In the genomic region with DNA sequence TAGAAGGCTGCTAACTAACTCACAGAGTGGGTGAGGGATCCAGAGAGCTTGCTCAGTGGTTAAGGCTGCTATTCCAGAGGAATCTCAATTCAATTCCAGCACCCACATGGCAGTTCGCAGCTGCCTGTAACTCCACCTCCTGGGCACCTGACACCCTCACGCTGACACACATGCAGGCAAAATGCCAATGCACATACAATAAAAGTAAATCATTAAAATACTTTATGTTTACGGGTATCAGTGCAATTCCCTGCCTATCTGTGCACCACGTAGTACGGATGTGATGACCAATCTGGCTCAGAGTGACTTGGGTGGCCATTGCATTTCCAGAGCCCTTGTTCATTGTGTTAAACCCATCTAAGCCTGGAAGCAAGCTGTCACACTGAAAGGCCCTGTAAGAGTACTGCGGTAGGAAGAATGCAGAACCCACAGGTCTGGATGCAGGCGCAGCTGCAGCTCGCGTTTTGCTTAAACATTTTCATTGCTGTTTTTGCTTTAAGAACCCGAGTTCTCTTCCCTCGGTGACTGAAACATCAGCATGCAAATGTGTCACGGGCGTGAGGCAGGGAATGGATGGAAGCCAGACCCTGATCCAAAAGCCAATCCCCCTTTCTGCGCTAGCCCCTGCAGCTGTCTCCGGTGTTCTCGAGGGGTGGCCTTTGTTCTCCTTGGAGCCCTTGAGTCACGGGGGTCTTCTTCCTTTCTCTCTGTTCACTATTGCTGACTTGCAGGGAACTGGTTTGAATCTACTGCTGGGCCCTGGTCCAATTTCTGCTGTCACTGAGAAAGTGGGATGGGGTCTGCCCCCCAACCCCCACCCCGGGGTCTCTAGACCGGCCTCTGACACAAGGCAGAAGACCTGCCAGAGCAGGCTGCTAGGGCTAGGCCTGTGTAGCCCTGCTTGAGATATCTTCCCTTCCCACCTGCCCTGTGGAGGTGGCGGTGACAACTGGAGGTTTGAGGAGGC, we compare ENCODE assay signal across 8 mouse cellular contexts. TPM values are rescaled to one million over a fixed set of nuclear protein-coding genes. Genes with fewer than 3 reads are reported as not detected.
DNase-seq lines count a peak whose midpoint lies in the region; ATAC-seq and TF ChIP-seq lines count a peak whose summit lies in the region.

No protein-coding gene starts in this region.

- peaks cover 11% of the 10 kb centered on the region for H3K4me1 ChIP-seq in cortical plate, adult 2 months (ENCODE audit: control insufficient read depth, insufficient read depth, low read length)
- H3K4me1 ChIP-seq in hindbrain, embryonic 14.5 days (replicated peaks; ENCODE audit: control insufficient read depth, insufficient read depth, low read length): peaks cover 59% of the 10 kb centered on the region
- H3K4me1 ChIP-seq in midbrain, embryonic 16.5 days (ENCODE audit: control insufficient read depth, insufficient read depth, low read length): peaks cover 58% of the 10 kb centered on the region

- peak overlapping the region; percentile 45 for H3K9ac ChIP-seq in hindbrain, embryonic 14.5 days
- H3K9ac ChIP-seq in midbrain, embryonic 16.5 days (ENCODE audit: low read depth, low read length): peak overlapping the region; percentile 71

- no peaks in the 10 kb centered on the region for H3K27me3 ChIP-seq in hindbrain, embryonic 14.5 days (ENCODE audit: control insufficient read depth, insufficient read depth, low read length)
- H3K27me3 ChIP-seq in midbrain, embryonic 16.5 days (ENCODE audit: control insufficient read depth, insufficient read depth, low read depth, low read length): no peaks in the 10 kb centered on the region

- peak; percentile 54 for DNase-seq in Muller cell, postnatal 12 days (ENCODE audit: inconsistent ontology term)
- DNase-seq in hindbrain, embryonic 14.5 days (ENCODE audit: low spot score): peak; percentile 68
- no peak for DNase-seq in urinary bladder, adult 2 months (ENCODE audit: low spot score)

- peak overlapping the region; percentile 40 for H3K4me2 ChIP-seq in hindbrain, embryonic 14.5 days (replicated peaks)
- peak overlapping the region; percentile 54 for H3K4me2 ChIP-seq in midbrain, embryonic 16.5 days (ENCODE audit: low read length)

- H3K36me3 ChIP-seq in hindbrain, embryonic 14.5 days (replicated peaks; ENCODE audit: control insufficient read depth, insufficient read depth): no peaks in the 10 kb centered on the region
- no peaks in the 10 kb centered on the region for H3K36me3 ChIP-seq in midbrain, embryonic 16.5 days (ENCODE audit: control insufficient read depth, insufficient read depth, low read length)

- H3K27ac ChIP-seq in cortical plate, adult 2 months (ENCODE audit: insufficient read depth, low read length): peak overlapping the region; percentile 89
- H3K27ac ChIP-seq in hindbrain, embryonic 14.5 days: peak overlapping the region; percentile 99
- H3K27ac ChIP-seq in midbrain, embryonic 16.5 days (ENCODE audit: low read length): peak overlapping the region; percentile 100

- TF ChIP-seq CTCF in cortical plate, adult 2 months (IDR thresholded peaks at IDR 0.05; ENCODE audit: extremely low read depth, insufficient read depth, low read length): no peak

- no peaks in the 10 kb centered on the region for H3K9me3 ChIP-seq in hindbrain, embryonic 14.5 days (ENCODE audit: control insufficient read depth, low read length)
- no peaks in the 10 kb centered on the region for H3K9me3 ChIP-seq in midbrain, embryonic 16.5 days (replicated peaks; ENCODE audit: control insufficient read depth, low read length, poor library complexity, severe bottlenecking)

- no peak for TF ChIP-seq POLR2A in cortical plate, adult 2 months (IDR thresholded peaks at IDR 0.05; ENCODE audit: extremely low read depth, insufficient read depth, low read length)

- WGBS in hindbrain, embryonic 14.5 days: 11% methylated on average over 20 of the region's 20 CpGs
- 5% methylated on average over 20 of the region's 20 CpGs for WGBS in midbrain, embryonic 16.5 days

- H3K4me3 ChIP-seq in cortical plate, adult 2 months (ENCODE audit: insufficient read depth, low read length): no peak overlapping the region
- H3K4me3 ChIP-seq in hindbrain, embryonic 14.5 days (replicated peaks; ENCODE audit: low read length): no peak overlapping the region
- H3K4me3 ChIP-seq in midbrain, embryonic 16.5 days (ENCODE audit: low read depth, low read length): peak overlapping the region; percentile 19

- ATAC-seq in hindbrain, embryonic 14.5 days (ENCODE audit: low FRiP score): peak; percentile 68
- ATAC-seq in midbrain, embryonic 16.5 days: peak; percentile 79
- ATAC-seq in erythroblast, adult 5-6 weeks (replicated peaks; ENCODE audit: low FRiP score, poor library complexity, severe bottlenecking): no peak
- ATAC-seq in granulocyte monocyte progenitor cell, adult 5-6 weeks (replicated peaks; ENCODE audit: poor library complexity, severe bottlenecking): no peak
- no peak for ATAC-seq in erythroid progenitor cell, adult 5-6 weeks (replicated peaks; ENCODE audit: low FRiP score, poor library complexity, severe bottlenecking)

RNA-seq across cellular contexts. Expression of gene T2, which starts 12.0 kb away (rescaled TPM):
- polyA plus RNA-seq in cortical plate, adult 2 months (2012; rRNA removed): 0.83 and 1.2 TPM in 2 replicates
- polyA plus RNA-seq in hindbrain, embryonic 14.5 days (2014; fragmentation: Nextera tagmentation; extraction: Ambion mirVana): 0.31 and 0.53 TPM in 2 replicates
- polyA plus RNA-seq in midbrain, embryonic 16.5 days (2015; fragmentation: Nextera tagmentation; extraction: Ambion mirVana): 0.53 and 0.88 TPM in 2 replicates
- not detected in 2 replicates for total RNA-seq in erythroblast, adult 5-6 weeks (2015; ENCODE audit: low replicate concordance)
- not detected in 2 replicates for total RNA-seq in erythroblast, adult 5-6 weeks (2017; ENCODE audit: low replicate concordance)
- total RNA-seq in granulocyte monocyte progenitor cell, adult 5-6 weeks (2014; fragmentation: Nextera tagmentation): not detected in 2 replicates
- not detected in 2 replicates for total RNA-seq in granulocyte monocyte progenitor cell, adult 5-6 weeks (2017)
- total RNA-seq in erythroid progenitor cell, adult 5-6 weeks (2015; ENCODE audit: low replicate concordance): not detected in 2 replicates
- total RNA-seq in erythroid progenitor cell, adult 5-6 weeks (2017; ENCODE audit: low replicate concordance): not detected in 2 replicates
- polyA plus RNA-seq in urinary bladder, adult 2 months (2012; rRNA removed): 0.14 and 0.25 TPM in 2 replicates

RNA-seq across cellular contexts. Expression of gene Prr18, which starts 30.5 kb away (rescaled TPM):
- polyA plus RNA-seq in cortical plate, adult 2 months (2012; rRNA removed): 34.3 and 40.8 TPM in 2 replicates
- polyA plus RNA-seq in hindbrain, embryonic 14.5 days (2014; fragmentation: Nextera tagmentation; extraction: Ambion mirVana): 20.9 and 22.7 TPM in 2 replicates
- 16.5 and 17.8 TPM in 2 replicates for polyA plus RNA-seq in midbrain, embryonic 16.5 days (2015; fragmentation: Nextera tagmentation; extraction: Ambion mirVana)
- 0.42 TPM in 1 of 2 replicates, not detected in the other for total RNA-seq in erythroblast, adult 5-6 weeks (2015; ENCODE audit: low replicate concordance)
- not detected in 2 replicates for total RNA-seq in erythroblast, adult 5-6 weeks (2017; ENCODE audit: low replicate concordance)
- not detected in 2 replicates for total RNA-seq in granulocyte monocyte progenitor cell, adult 5-6 weeks (2014; fragmentation: Nextera tagmentation)
- not detected in 2 replicates for total RNA-seq in granulocyte monocyte progenitor cell, adult 5-6 weeks (2017)
- total RNA-seq in erythroid progenitor cell, adult 5-6 weeks (2015; ENCODE audit: low replicate concordance): not detected in 2 replicates
- total RNA-seq in erythroid progenitor cell, adult 5-6 weeks (2017; ENCODE audit: low replicate concordance): 0.53 TPM in 1 of 2 replicates, not detected in the other
- 0.12 and 0.18 TPM in 2 replicates for polyA plus RNA-seq in urinary bladder, adult 2 months (2012; rRNA removed)

RNA-seq across cellular contexts. Expression of gene Sft2d1, which starts 56.9 kb away (rescaled TPM):
- 117 and 124 TPM in 2 replicates for polyA plus RNA-seq in cortical plate, adult 2 months (2012; rRNA removed)
- 152 and 175 TPM in 2 replicates for polyA plus RNA-seq in hindbrain, embryonic 14.5 days (2014; fragmentation: Nextera tagmentation; extraction: Ambion mirVana)
- polyA plus RNA-seq in midbrain, embryonic 16.5 days (2015; fragmentation: Nextera tagmentation; extraction: Ambion mirVana): 198 and 209 TPM in 2 replicates
- total RNA-seq in erythroblast, adult 5-6 weeks (2015; ENCODE audit: low replicate concordance): 94.7 and 111 TPM in 2 replicates
- total RNA-seq in erythroblast, adult 5-6 weeks (2017; ENCODE audit: low replicate concordance): 8.0 and 8.2 TPM in 2 replicates
- total RNA-seq in granulocyte monocyte progenitor cell, adult 5-6 weeks (2014; fragmentation: Nextera tagmentation): 84.0 and 86.0 TPM in 2 replicates
- total RNA-seq in granulocyte monocyte progenitor cell, adult 5-6 weeks (2017): 32.9 and 33.3 TPM in 2 replicates
- 39.4 and 82.9 TPM in 2 replicates for total RNA-seq in erythroid progenitor cell, adult 5-6 weeks (2015; ENCODE audit: low replicate concordance)
- 7.9 and 21.1 TPM in 2 replicates for total RNA-seq in erythroid progenitor cell, adult 5-6 weeks (2017; ENCODE audit: low replicate concordance)
- 88.8 and 142 TPM in 2 replicates for polyA plus RNA-seq in urinary bladder, adult 2 months (2012; rRNA removed)

Comparison
In these comparisons a context has a peak if more than half of its experiments do, and no peak if none do; other contexts are left out.
1. ATAC-seq: peak in hindbrain, embryonic 14.5 days (single experiment) and midbrain, embryonic 16.5 days (single experiment); none in erythroblast, adult 5-6 weeks (single experiment), granulocyte monocyte progenitor cell, adult 5-6 weeks (single experiment) and erythroid progenitor cell, adult 5-6 weeks (single experiment).
2. RNA of gene Prr18, which starts 30.5 kb away (polyA plus RNA-seq): 34.3 to 40.8 TPM in cortical plate, adult 2 months, 20.9 to 22.7 TPM in hindbrain, embryonic 14.5 days and 16.5 to 17.8 TPM in midbrain, embryonic 16.5 days; 0.12 to 0.18 TPM in urinary bladder, adult 2 months; every median in the first group is over 10 times any median in the second.
3. Peak in every context shown above with its lines, with median percentiles within 50 percentile points of each other: H3K27ac ChIP-seq.